Mouse (Mus musculus) kidney, embryonic 15.5 days (tissue): ENCODE measurements around the gene Hapln4. TPM values are rescaled to one million over a fixed set of nuclear protein-coding genes. Genes with fewer than 3 reads are reported as not detected.
A peak's percentile ranks its signal among the peaks of the same experiment; 100 is the strongest.

Experiments used
- ATAC-seq: fragments of 200-750 bp; cut with Nextera tagmentation; replicated peaks from 2 replicates; pipeline ENCODE4 v1.8.0; 2017; ENCODE audit warnings: moderate TSS enrichment; ENCODE audit not compliant: low FRiP score
- H3K27ac ChIP-seq: fragments of 300-500 bp; sonication (generic); 2 replicates; pipeline ENCODE4 v1.5.1; 2015; ENCODE audit warnings: mild to moderate bottlenecking, inconsistent platforms
- H3K27me3 ChIP-seq: fragments of 300-500 bp; sonication (generic); 2 replicates; pipeline ENCODE4 v1.6.1; 2015; ENCODE audit warnings: inconsistent platforms
- H3K36me3 ChIP-seq: fragments of 300-500 bp; sonication (generic); 2 replicates; pipeline ENCODE4 v1.6.1; 2015; ENCODE audit warnings: inconsistent platforms
- H3K4me1 ChIP-seq: fragments of 300-500 bp; sonication (generic); 2 replicates; pipeline ENCODE4 v1.6.1; 2015; ENCODE audit warnings: inconsistent platforms
- H3K4me2 ChIP-seq: fragments of 300-500 bp; sonication (generic); 2 replicates; pipeline ENCODE4 v1.6.1; 2015; ENCODE audit warnings: moderate library complexity, mild to moderate bottlenecking, inconsistent platforms
- H3K4me3 ChIP-seq: fragments of 300-500 bp; sonication (generic); replicated peaks from 2 replicates; pipeline ENCODE4 v1.5.1; 2015; ENCODE audit warnings: mild to moderate bottlenecking, inconsistent platforms
- H3K9ac ChIP-seq: fragments of 300-500 bp; sonication (generic); 2 replicates; pipeline ENCODE4 v1.6.1; 2015; ENCODE audit warnings: mild to moderate bottlenecking, inconsistent platforms
- H3K9me3 ChIP-seq: fragments of 300-500 bp; sonication (generic); replicated peaks from 2 replicates; pipeline ENCODE4 v1.6.1; 2016; ENCODE audit warnings: inconsistent platforms
- WGBS: fragments of 180-500 bp; shearing (Covaris S2); methylation state at CpG from one replicate; pipeline ENCODE4 v1.1.7; 2015; ENCODE audit warnings: mixed read lengths; 5-methylcytosine and 5-hydroxymethylcytosine counted together
- polyA plus RNA-seq: library from polyadenylated mRNA; unstranded; fragments of >200 nt; fragmentation: Nextera tagmentation; extraction: Ambion mirVana; gene quantifications from 2 replicates; pipeline ENCODE4 v1.2.1, GENCODE M21; 2015

The Hapln4 gene
- polyA plus RNA-seq, 1 experiment from 2014 or later, result not detected

- peaks cover 22% of the 10 kb centered on the region for H3K36me3 ChIP-seq
- H3K4me1 ChIP-seq, result peaks cover 22% of the 10 kb centered on the region
- H3K9me3 ChIP-seq, result no peaks in the 10 kb centered on the region
- no peak overlapping the region for H3K4me2 ChIP-seq
- no peak overlapping the region for H3K4me3 ChIP-seq
- peaks cover 9% of the 10 kb centered on the region for H3K27me3 ChIP-seq
- H3K9ac ChIP-seq, result no peak overlapping the region
- ATAC-seq, result no peak
- WGBS, result 55% methylated on average over 9 of the region's 9 CpGs
- H3K27ac ChIP-seq, result no peak overlapping the region
These were observed 46.2 kb downstream of the Hapln4 start for GRCm38 (mm10) chr8:70129309-70129952.

- 84% methylated on average over 3 of the region's 3 CpGs for WGBS
- ATAC-seq, result no peak
- no peaks in the 10 kb centered on the region for H3K9me3 ChIP-seq
- H3K4me3 ChIP-seq, result no peak overlapping the region
- peaks cover 28% of the 10 kb centered on the region for H3K36me3 ChIP-seq
- H3K9ac ChIP-seq, result no peak overlapping the region
- peaks cover 22% of the 10 kb centered on the region for H3K4me1 ChIP-seq
- peaks cover 6% of the 10 kb centered on the region for H3K27me3 ChIP-seq
- no peak overlapping the region for H3K27ac ChIP-seq
- no peak overlapping the region for H3K4me2 ChIP-seq
These were observed 46.8 kb downstream of the Hapln4 start for GRCm38 (mm10) chr8:70130066-70130465.

- Histone ChIP-seq H3K27me3 (no peaks in the 10 kb centered on the region), H3K9ac (peak within 1 kb of the TSS; percentile 78), H3K4me1 (peaks cover 22% of the 10 kb centered on the region), H3K4me3 (peak within 1 kb of the TSS; percentile 89), H3K27ac (peak within 1 kb of the TSS; percentile 45), H3K36me3 (peaks cover 41% of the 10 kb centered on the region), H3K9me3 (no peaks in the 10 kb centered on the region), H3K4me2 (peak within 1 kb of the TSS; percentile 90)
- ATAC-seq, result peak; percentile 78
- 1% methylated on average over 37 of the region's 37 CpGs for WGBS
These were observed 48.1 kb downstream of the Hapln4 start, which contains the start of gene Nr2c2ap for GRCm38 (mm10) chr8:70131166-70131883. Nr2c2ap (plus strand) TSS chr8:70131333.

GRCm38 (mm10) chr8:70134086-70134485 lies 50.8 kb downstream of the Hapln4 start:
- 91% methylated on average over 5 of the region's 5 CpGs for WGBS

GRCm38 (mm10) chr8:70134931-70135330 lies 51.7 kb downstream of the Hapln4 start:
- Histone ChIP-seq H3K4me2 (no peak overlapping the region), H3K9ac (no peak overlapping the region), H3K4me1 (peaks cover 24% of the 10 kb centered on the region), H3K9me3 (no peaks in the 10 kb centered on the region), H3K27me3 (no peaks in the 10 kb centered on the region), H3K36me3 (peaks cover 54% of the 10 kb centered on the region), H3K27ac (no peak overlapping the region), H3K4me3 (no peak overlapping the region)
- 92% methylated on average over 9 of the region's 9 CpGs for WGBS
- ATAC-seq, result no peak

More at GRCm38 (mm10) chr8:70134086-70134485, 50.8 kb downstream of the Hapln4 start:
- H3K27me3 ChIP-seq, result no peaks in the 10 kb centered on the region
- H3K4me3 ChIP-seq, result no peak overlapping the region
- H3K4me2 ChIP-seq, result no peak overlapping the region
- no peak overlapping the region for H3K9ac ChIP-seq
- H3K27ac ChIP-seq, result no peak overlapping the region
- ATAC-seq, result no peak
- H3K36me3 ChIP-seq, result peaks cover 54% of the 10 kb centered on the region
- peaks cover 32% of the 10 kb centered on the region for H3K4me1 ChIP-seq
- H3K9me3 ChIP-seq, result no peaks in the 10 kb centered on the region

- Histone ChIP-seq H3K27me3 (no peaks in the 10 kb centered on the region), H3K27ac (no peak overlapping the region), H3K4me3 (no peak overlapping the region), H3K9me3 (no peaks in the 10 kb centered on the region), H3K4me2 (no peak overlapping the region), H3K36me3 (peaks cover 54% of the 10 kb centered on the region), H3K9ac (no peak overlapping the region), H3K4me1 (peaks cover 29% of the 10 kb centered on the region)
- no peak for ATAC-seq
- 89% methylated on average over 4 of the region's 4 CpGs for WGBS
These were observed 53.3 kb downstream of the Hapln4 start for GRCm38 (mm10) chr8:70136591-70136990.

- Histone ChIP-seq H3K9ac (peak overlapping the region; percentile 53; the same call in 1 of the 2 replicates), H3K27ac (no peak overlapping the region), H3K9me3 (no peaks in the 10 kb centered on the region), H3K4me2 (peak overlapping the region; percentile 70), H3K4me1 (peaks cover 21% of the 10 kb centered on the region), H3K36me3 (peaks cover 60% of the 10 kb centered on the region), H3K4me3 (peak overlapping the region; percentile 76), H3K27me3 (no peaks in the 10 kb centered on the region)
- no peak for ATAC-seq
- 81% methylated on average over 4 of the region's 4 CpGs for WGBS
These were observed 54.6 kb downstream of the Hapln4 start for GRCm38 (mm10) chr8:70137890-70138289.

- H3K36me3 ChIP-seq, result peaks cover 59% of the 10 kb centered on the region
- WGBS, result under 1% methylated on average over 46 of the region's 46 CpGs
- H3K4me2 ChIP-seq, result peak within 1 kb of the TSS; percentile 73
- peak; percentile 98 for ATAC-seq
- peak within 1 kb of the TSS; percentile 85 for H3K27ac ChIP-seq
- H3K27me3 ChIP-seq, result no peaks in the 10 kb centered on the region
- H3K9ac ChIP-seq, result peak within 1 kb of the TSS; percentile 59
- H3K4me1 ChIP-seq, result peaks cover 21% of the 10 kb centered on the region
- no peaks in the 10 kb centered on the region for H3K9me3 ChIP-seq
- peak within 1 kb of the TSS; percentile 76 for H3K4me3 ChIP-seq
These were observed 56.0 kb downstream of the Hapln4 start, which contains the start of the genes Rfxank, Borcs8 and Mef2b for GRCm38 (mm10) chr8:70139026-70139857. Rfxank (minus strand) TSS chr8:70139154. Borcs8 (plus strand) TSS chr8:70139499. Mef2b (plus strand) TSS chr8:70139711.

- Histone ChIP-seq H3K9ac (peak overlapping the region; percentile 59), H3K27me3 (no peaks in the 10 kb centered on the region), H3K27ac (peak overlapping the region; percentile 85), H3K4me1 (peaks cover 21% of the 10 kb centered on the region), H3K4me2 (peak overlapping the region; percentile 73), H3K4me3 (peak overlapping the region; percentile 76), H3K36me3 (peaks cover 59% of the 10 kb centered on the region), H3K9me3 (no peaks in the 10 kb centered on the region)
- ATAC-seq, result no peak
- WGBS, result 12% methylated on average over 9 of the region's 9 CpGs
These were observed 56.7 kb downstream of the Hapln4 start for GRCm38 (mm10) chr8:70139981-70140380.
